Mouse (Mus musculus): ENCODE measurements around the gene Ttc12. TPM values are rescaled to one million over a fixed set of nuclear protein-coding genes. Genes with fewer than 3 reads are reported as not detected.

The Ttc12 gene
- polyA plus RNA-seq, 1 experiment from 2014 or later: 4.0 TPM

- H3K9me3 ChIP-seq (ENCODE audit: low read length): no peaks in the 10 kb centered on the region
- 70% methylated on average over 11 of the region's 11 CpGs for WGBS
- H3K27me3 ChIP-seq (ENCODE audit: insufficient read depth, low read length): no peaks in the 10 kb centered on the region
- H3K27ac ChIP-seq (ENCODE audit: low read length): no peak overlapping the region
- H3K36me3 ChIP-seq (ENCODE audit: insufficient read depth, low read length): no peaks in the 10 kb centered on the region
- no peak overlapping the region for H3K4me3 ChIP-seq (ENCODE audit: low read length)
- H3K9ac ChIP-seq (replicated peaks; ENCODE audit: low read length): no peak overlapping the region
- H3K4me2 ChIP-seq (replicated peaks; ENCODE audit: low read depth, low read length): no peak overlapping the region
- H3K4me1 ChIP-seq (ENCODE audit: insufficient read depth, low read length): no peaks in the 10 kb centered on the region
- ATAC-seq (ENCODE audit: low FRiP score, low TSS enrichment): no peak
Observed at GRCm38 (mm10) chr9:49472126-49472525, 13.9 kb downstream of the Ttc12 start.

GRCm38 (mm10) chr9:49470946-49471345 is 15.1 kb downstream of the Ttc12 start:
- H3K4me2 ChIP-seq (replicated peaks; ENCODE audit: low read depth, low read length): no peak overlapping the region
- H3K27ac ChIP-seq (ENCODE audit: low read length): no peak overlapping the region
- no peaks in the 10 kb centered on the region for H3K9me3 ChIP-seq (ENCODE audit: low read length)
- no peak overlapping the region for H3K4me3 ChIP-seq (ENCODE audit: low read length)
- no peaks in the 10 kb centered on the region for H3K36me3 ChIP-seq (ENCODE audit: insufficient read depth, low read length)
- H3K9ac ChIP-seq (replicated peaks; ENCODE audit: low read length): no peak overlapping the region
- ATAC-seq (ENCODE audit: low FRiP score, low TSS enrichment): no peak
- no peaks in the 10 kb centered on the region for H3K4me1 ChIP-seq (ENCODE audit: insufficient read depth, low read length)
- no peaks in the 10 kb centered on the region for H3K27me3 ChIP-seq (ENCODE audit: insufficient read depth, low read length)
- WGBS: 81% methylated on average over 6 of the region's 6 CpGs

GRCm38 (mm10) chr9:49470006-49470405 is 16.0 kb downstream of the Ttc12 start:
- Histone ChIP-seq H3K36me3 (ENCODE audit: insufficient read depth, low read length) (no peaks in the 10 kb centered on the region), H3K4me2 (replicated peaks; ENCODE audit: low read depth, low read length) (no peak overlapping the region), H3K27ac (ENCODE audit: low read length) (no peak overlapping the region), H3K4me3 (ENCODE audit: low read length) (no peak overlapping the region), H3K9me3 (ENCODE audit: low read length) (no peaks in the 10 kb centered on the region), H3K9ac (replicated peaks; ENCODE audit: low read length) (no peak overlapping the region), H3K27me3 (ENCODE audit: insufficient read depth, low read length) (no peaks in the 10 kb centered on the region), H3K4me1 (ENCODE audit: insufficient read depth, low read length) (no peaks in the 10 kb centered on the region)
- WGBS: 94% methylated on average over 19 of the region's 19 CpGs
- no peak for ATAC-seq (ENCODE audit: low FRiP score, low TSS enrichment)

GRCm38 (mm10) chr9:49456136-49456535 is 29.9 kb downstream of the Ttc12 start:
- Histone ChIP-seq H3K4me2 (replicated peaks; ENCODE audit: low read depth, low read length) (no peak overlapping the region), H3K4me3 (ENCODE audit: low read length) (no peak overlapping the region), H3K9ac (replicated peaks; ENCODE audit: low read length) (no peak overlapping the region), H3K27me3 (ENCODE audit: insufficient read depth, low read length) (no peaks in the 10 kb centered on the region), H3K27ac (ENCODE audit: low read length) (no peak overlapping the region), H3K4me1 (ENCODE audit: insufficient read depth, low read length) (no peaks in the 10 kb centered on the region), H3K9me3 (ENCODE audit: low read length) (no peaks in the 10 kb centered on the region; the same call in 1 of the 2 replicates), H3K36me3 (ENCODE audit: insufficient read depth, low read length) (no peaks in the 10 kb centered on the region)
- WGBS: 87% methylated on average over 3 of the region's 3 CpGs
- no peak for ATAC-seq (ENCODE audit: low FRiP score, low TSS enrichment)

- no peaks in the 10 kb centered on the region for H3K27me3 ChIP-seq (ENCODE audit: insufficient read depth, low read length)
- H3K9me3 ChIP-seq (ENCODE audit: low read length): no peaks in the 10 kb centered on the region; the same call in 1 of the 2 replicates
- H3K4me2 ChIP-seq (replicated peaks; ENCODE audit: low read depth, low read length): no peak overlapping the region
- H3K4me3 ChIP-seq (ENCODE audit: low read length): no peak overlapping the region
- no peak overlapping the region for H3K27ac ChIP-seq (ENCODE audit: low read length)
- WGBS: 96% methylated on average over 1 of the region's 1 CpGs
- no peak overlapping the region for H3K9ac ChIP-seq (replicated peaks; ENCODE audit: low read length)
- no peaks in the 10 kb centered on the region for H3K4me1 ChIP-seq (ENCODE audit: insufficient read depth, low read length)
- H3K36me3 ChIP-seq (ENCODE audit: insufficient read depth, low read length): no peaks in the 10 kb centered on the region
- ATAC-seq (ENCODE audit: low FRiP score, low TSS enrichment): no peak
Observed at GRCm38 (mm10) chr9:49452396-49452795, 33.6 kb downstream of the Ttc12 start.

- ATAC-seq (ENCODE audit: low FRiP score, low TSS enrichment): no peak
- Histone ChIP-seq H3K9me3 (ENCODE audit: low read length) (no peaks in the 10 kb centered on the region; the same call in 1 of the 2 replicates), H3K9ac (replicated peaks; ENCODE audit: low read length) (no peak overlapping the region), H3K27ac (ENCODE audit: low read length) (no peak overlapping the region), H3K4me3 (ENCODE audit: low read length) (no peak overlapping the region), H3K4me1 (ENCODE audit: insufficient read depth, low read length) (no peaks in the 10 kb centered on the region), H3K36me3 (ENCODE audit: insufficient read depth, low read length) (no peaks in the 10 kb centered on the region), H3K4me2 (replicated peaks; ENCODE audit: low read depth, low read length) (no peak overlapping the region), H3K27me3 (ENCODE audit: insufficient read depth, low read length) (no peaks in the 10 kb centered on the region)
- 66% methylated on average over 3 of the region's 3 CpGs for WGBS
Observed at GRCm38 (mm10) chr9:49450491-49450890, 35.5 kb downstream of the Ttc12 start.

GRCm38 (mm10) chr9:49442621-49443020 is 43.4 kb downstream of the Ttc12 start:
- Histone ChIP-seq H3K9ac (replicated peaks; ENCODE audit: low read length) (no peak overlapping the region), H3K4me1 (ENCODE audit: insufficient read depth, low read length) (no peaks in the 10 kb centered on the region), H3K4me3 (ENCODE audit: low read length) (no peak overlapping the region), H3K36me3 (ENCODE audit: insufficient read depth, low read length) (no peaks in the 10 kb centered on the region), H3K27ac (ENCODE audit: low read length) (no peak overlapping the region), H3K9me3 (ENCODE audit: low read length) (no peaks in the 10 kb centered on the region), H3K4me2 (replicated peaks; ENCODE audit: low read depth, low read length) (no peak overlapping the region), H3K27me3 (ENCODE audit: insufficient read depth, low read length) (no peaks in the 10 kb centered on the region)
- ATAC-seq (ENCODE audit: low FRiP score, low TSS enrichment): no peak
- WGBS: 88% methylated on average over 3 of the region's 3 CpGs

- H3K4me1 ChIP-seq (ENCODE audit: insufficient read depth, low read length): no peaks in the 10 kb centered on the region
- H3K4me2 ChIP-seq (replicated peaks; ENCODE audit: low read depth, low read length): no peak overlapping the region
- ATAC-seq (ENCODE audit: low FRiP score, low TSS enrichment): no peak
- 67% methylated on average over 5 of the region's 5 CpGs for WGBS
- H3K9ac ChIP-seq (replicated peaks; ENCODE audit: low read length): no peak overlapping the region
- H3K4me3 ChIP-seq (ENCODE audit: low read length): no peak overlapping the region
- H3K36me3 ChIP-seq (ENCODE audit: insufficient read depth, low read length): no peaks in the 10 kb centered on the region
- no peak overlapping the region for H3K27ac ChIP-seq (ENCODE audit: low read length)
- no peaks in the 10 kb centered on the region for H3K9me3 ChIP-seq (ENCODE audit: low read length)
- no peaks in the 10 kb centered on the region for H3K27me3 ChIP-seq (ENCODE audit: insufficient read depth, low read length)
Observed at GRCm38 (mm10) chr9:49427478-49427877, 58.5 kb downstream of the Ttc12 start.

GRCm38 (mm10) chr9:49426921-49427320 is 59.1 kb downstream of the Ttc12 start, which contains the start of gene Ankk1:
Gene Ankk1, minus strand, starts transcription at chr9:49427021.
- H3K9me3 ChIP-seq (ENCODE audit: low read length): no peaks in the 10 kb centered on the region
- H3K27ac ChIP-seq (ENCODE audit: low read length): no peak within 1 kb of the TSS
- no peak within 1 kb of the TSS for H3K4me2 ChIP-seq (replicated peaks; ENCODE audit: low read depth, low read length)
- no peaks in the 10 kb centered on the region for H3K27me3 ChIP-seq (ENCODE audit: insufficient read depth, low read length)
- H3K36me3 ChIP-seq (ENCODE audit: insufficient read depth, low read length): no peaks in the 10 kb centered on the region
- no peaks in the 10 kb centered on the region for H3K4me1 ChIP-seq (ENCODE audit: insufficient read depth, low read length)
- WGBS: 72% methylated on average over 7 of the region's 7 CpGs
- H3K9ac ChIP-seq (replicated peaks; ENCODE audit: low read length): no peak within 1 kb of the TSS
- H3K4me3 ChIP-seq (ENCODE audit: low read length): no peak within 1 kb of the TSS
- ATAC-seq (ENCODE audit: low FRiP score, low TSS enrichment): no peak

GRCm38 (mm10) chr9:49425585-49425984 is 60.4 kb downstream of the Ttc12 start:
- Histone ChIP-seq H3K4me2 (replicated peaks; ENCODE audit: low read depth, low read length) (no peak overlapping the region), H3K4me3 (ENCODE audit: low read length) (no peak overlapping the region), H3K9ac (replicated peaks; ENCODE audit: low read length) (no peak overlapping the region), H3K27me3 (ENCODE audit: insufficient read depth, low read length) (no peaks in the 10 kb centered on the region), H3K9me3 (ENCODE audit: low read length) (no peaks in the 10 kb centered on the region), H3K36me3 (ENCODE audit: insufficient read depth, low read length) (no peaks in the 10 kb centered on the region), H3K27ac (ENCODE audit: low read length) (no peak overlapping the region), H3K4me1 (ENCODE audit: insufficient read depth, low read length) (no peaks in the 10 kb centered on the region)
- no peak for ATAC-seq (ENCODE audit: low FRiP score, low TSS enrichment)
- 50% methylated on average over 1 of the region's 1 CpGs for WGBS
